Mouse (Mus musculus) CH12.LX (cell line): ENCODE results near the gene Olfml2a. TPM values are rescaled to one million over a fixed set of nuclear protein-coding genes. Genes with fewer than 3 reads are reported as not detected.

Experiments
- DNase-seq: peaks from one replicate; pipeline ENCODE4 v3.0.0-alpha.2; 2013; ENCODE audit errors: extremely low read depth
- H3K27ac ChIP-seq: 2 replicates; pipeline ENCODE4 v1.5.1; 2012; ENCODE audit warnings: low read depth, mild to moderate bottlenecking, control low read depth, moderate library complexity; ENCODE audit not compliant: insufficient read depth
- H3K27me3 ChIP-seq: replicated peaks from 2 replicates; pipeline ENCODE3; 2012; ENCODE audit warnings: inconsistent platforms
- H3K36me3 ChIP-seq, 2 experiments: replicated peaks in 1 of 2; 2 replicates each; pipeline versions ENCODE3 to v1.6.1; 2012; ENCODE audit warnings: inconsistent platforms in 1 of 2, low read length in 1 of 2, mild to moderate bottlenecking in 1 of 2, mixed read lengths in 1 of 2, moderate library complexity in 1 of 2; ENCODE audit not compliant: control insufficient read depth in 1 of 2, insufficient read depth in 1 of 2
- H3K4me1 ChIP-seq, 2 experiments: 2 replicates each; pipeline ENCODE4 v1.6.1; 2012; ENCODE audit warnings: inconsistent platforms in 1 of 2, moderate library complexity in 1 of 2; ENCODE audit not compliant: insufficient read depth in 2 of 2, control insufficient read depth in 1 of 2
- H3K4me2 ChIP-seq: 2 replicates; pipeline ENCODE4 v1.6.1; 2012; ENCODE audit warnings: low read depth, mild to moderate bottlenecking, control low read depth; ENCODE audit not compliant: poor library complexity, insufficient read depth, severe bottlenecking
- H3K4me3 ChIP-seq, 3 experiments: fragments of 150-350 bp in 1 of 3; sonication (generic) in 1 of 3; replicated peaks in 1 of 3; 2 replicates each; pipeline versions ENCODE3 to v1.5.1; 2011 to 2012; ENCODE audit warnings: low read depth in 2 of 3, low read length in 2 of 3, mild to moderate bottlenecking in 2 of 3, moderate library complexity in 2 of 3, control low read depth in 1 of 3, improper control_type of control experiment in 1 of 3, inconsistent platforms in 1 of 3, mixed read lengths in 1 of 3; ENCODE audit not compliant: poor library complexity in 1 of 3
- H3K79me2 ChIP-seq: replicated peaks from 2 replicates; pipeline ENCODE4 v1.6.1; 2012; ENCODE audit warnings: mild to moderate bottlenecking, moderate library complexity; ENCODE audit not compliant: control insufficient read depth, poor library complexity, insufficient read depth, severe bottlenecking; ENCODE audit errors: extremely low read depth
- H3K9ac ChIP-seq: 2 replicates; pipeline ENCODE4 v1.6.1; 2012; ENCODE audit warnings: low read depth, mild to moderate bottlenecking, control low read depth, moderate library complexity; ENCODE audit not compliant: insufficient read depth
- H3K9me3 ChIP-seq: replicated peaks from 2 replicates; pipeline ENCODE3; 2012; ENCODE audit warnings: low read length, inconsistent platforms, mixed read lengths
- CHD1 ChIP-seq: IDR thresholded peaks from 2 replicates; pipeline ENCODE4 v1.6.1; 2012; ENCODE audit warnings: low read depth, low read length, improper control_type of control experiment, inconsistent platforms
- CHD2 ChIP-seq: IDR thresholded peaks from 2 replicates; pipeline ENCODE4 v1.6.1; 2011; ENCODE audit warnings: low read length, improper control_type of control experiment
- CTCF ChIP-seq, 2 experiments: IDR thresholded peaks in 1 of 2; conservative IDR thresholded peaks in 1 of 2; 2 replicates each; pipeline ENCODE4 v1.5.1; 2011 to 2012; ENCODE audit warnings: low read depth in 2 of 2, low read length in 2 of 2, improper control_type of control experiment in 1 of 2, inconsistent platforms in 1 of 2, mild to moderate bottlenecking in 1 of 2, moderate library complexity in 1 of 2
- E2F4 ChIP-seq: IDR thresholded peaks from 2 replicates; pipeline ENCODE4 v1.6.1; 2011; ENCODE audit warnings: low read depth, low read length, improper control_type of control experiment; ENCODE audit not compliant: insufficient replicate concordance
- ELF1 ChIP-seq: IDR thresholded peaks from 2 replicates; pipeline ENCODE4 v1.6.1; 2014; ENCODE audit warnings: low read depth, mild to moderate bottlenecking, inconsistent platforms, low read length, improper control_type of control experiment
- EP300 ChIP-seq: IDR thresholded peaks from 2 replicates; pipeline ENCODE4 v1.6.1; 2011; ENCODE audit warnings: low read length, improper control_type of control experiment
- ETS1 ChIP-seq: conservative IDR thresholded peaks from 2 replicates; pipeline ENCODE4 v1.6.1; 2012; ENCODE audit warnings: low read depth, mild to moderate bottlenecking, inconsistent platforms, low read length, improper control_type of control experiment, moderate library complexity
- GABPA ChIP-seq: IDR thresholded peaks from 2 replicates; pipeline ENCODE4 v1.6.1; 2012; ENCODE audit warnings: low read depth, low read length, improper control_type of control experiment, inconsistent platforms; ENCODE audit not compliant: insufficient replicate concordance
- IRF4 ChIP-seq: IDR thresholded peaks from 2 replicates; pipeline ENCODE4 v1.6.1; 2014; ENCODE audit warnings: low read depth, mild to moderate bottlenecking, inconsistent platforms, low read length, improper control_type of control experiment
- JUN ChIP-seq: IDR thresholded peaks from 2 replicates; pipeline ENCODE4 v1.6.1; 2011; ENCODE audit warnings: low read depth, mild to moderate bottlenecking, low read length, improper control_type of control experiment, moderate library complexity; ENCODE audit not compliant: insufficient read depth
- JUND ChIP-seq: conservative IDR thresholded peaks from 2 replicates; pipeline ENCODE4 v1.6.1; 2011; ENCODE audit warnings: low read depth, low read length, improper control_type of control experiment
- KAT2A ChIP-seq: IDR thresholded peaks from 2 replicates; pipeline ENCODE4 v1.6.1; 2012; ENCODE audit warnings: low read length, improper control_type of control experiment, inconsistent platforms; ENCODE audit not compliant: insufficient replicate concordance
- MAFK ChIP-seq: IDR thresholded peaks from 2 replicates; pipeline ENCODE4 v1.6.1; 2011; ENCODE audit warnings: low read length, improper control_type of control experiment; ENCODE audit not compliant: insufficient replicate concordance
- MAX ChIP-seq: IDR thresholded peaks from 2 replicates; pipeline ENCODE4 v1.6.1; 2011; ENCODE audit warnings: low read length, improper control_type of control experiment
- MAZ ChIP-seq: IDR thresholded peaks from 2 replicates; pipeline ENCODE4 v1.6.1; 2012; ENCODE audit warnings: low read depth, mild to moderate bottlenecking, inconsistent platforms, low read length, improper control_type of control experiment, moderate library complexity
- MEF2A ChIP-seq: IDR thresholded peaks from 2 replicates; pipeline ENCODE4 v1.6.1; 2014; ENCODE audit warnings: low read depth, mild to moderate bottlenecking, inconsistent platforms, low read length, improper control_type of control experiment, borderline replicate concordance
- MXI1 ChIP-seq: IDR thresholded peaks from 2 replicates; pipeline ENCODE4 v1.6.1; 2011; ENCODE audit warnings: mild to moderate bottlenecking, low read depth, low read length, improper control_type of control experiment
- NELFE ChIP-seq: IDR thresholded peaks from 2 replicates; pipeline ENCODE4 v1.6.1; 2011; ENCODE audit warnings: low read depth, low read length, improper control_type of control experiment
- NRF1 ChIP-seq: IDR thresholded peaks from 2 replicates; pipeline ENCODE4 v1.6.1; 2014; ENCODE audit warnings: low read depth, mild to moderate bottlenecking, inconsistent platforms, low read length, improper control_type of control experiment, moderate library complexity
- PAX5 ChIP-seq: IDR thresholded peaks from 2 replicates; pipeline ENCODE4 v1.6.1; 2012; ENCODE audit warnings: low read length, inconsistent platforms, mixed read lengths
- POLR2A ChIP-seq: IDR thresholded peaks from 2 replicates; pipeline ENCODE4 v1.6.1; 2011; ENCODE audit warnings: low read depth, mild to moderate bottlenecking, improper control_type of control experiment, low read length
- POLR2AphosphoS2 ChIP-seq: IDR thresholded peaks from 2 replicates; pipeline ENCODE4 v1.6.1; 2011; ENCODE audit warnings: low read depth, low read length, improper control_type of control experiment
- RAD21 ChIP-seq: IDR thresholded peaks from 2 replicates; pipeline ENCODE4 v1.6.1; 2011; ENCODE audit warnings: low read depth, mild to moderate bottlenecking, low read length, improper control_type of control experiment, moderate library complexity
- RCOR1 ChIP-seq: conservative IDR thresholded peaks from 2 replicates; pipeline ENCODE4 v1.6.1; 2012; ENCODE audit warnings: low read depth, mild to moderate bottlenecking, inconsistent platforms, low read length, improper control_type of control experiment
- SIN3A ChIP-seq: IDR thresholded peaks from 2 replicates; pipeline ENCODE4 v1.6.1; 2012; ENCODE audit warnings: low read length, improper control_type of control experiment, inconsistent platforms
- SMC3 ChIP-seq: IDR thresholded peaks from 2 replicates; pipeline ENCODE4 v1.6.1; 2011; ENCODE audit warnings: low read depth, low read length, improper control_type of control experiment
- TCF12 ChIP-seq: IDR thresholded peaks from 2 replicates; pipeline ENCODE4 v1.6.1; 2014; ENCODE audit warnings: low read depth, mild to moderate bottlenecking, inconsistent platforms, low read length, improper control_type of control experiment
- UBTF ChIP-seq: IDR thresholded peaks from 2 replicates; pipeline ENCODE4 v1.6.1; 2012; ENCODE audit warnings: low read depth, mild to moderate bottlenecking, inconsistent platforms, low read length, improper control_type of control experiment, moderate library complexity
- USF2 ChIP-seq: conservative IDR thresholded peaks from 2 replicates; pipeline ENCODE4 v1.6.1; 2011; ENCODE audit warnings: low read depth, low read length, improper control_type of control experiment
- ZC3H11A ChIP-seq: IDR thresholded peaks from 2 replicates; pipeline ENCODE4 v1.6.1; 2012; ENCODE audit warnings: low read depth, mild to moderate bottlenecking, inconsistent platforms, low read length, improper control_type of control experiment
- ZKSCAN1 ChIP-seq: IDR thresholded peaks from 2 replicates; pipeline ENCODE4 v1.6.1; 2012; ENCODE audit warnings: low read depth, inconsistent platforms, low read length, improper control_type of control experiment, borderline replicate concordance
- ZNF384 ChIP-seq: IDR thresholded peaks from 2 replicates; pipeline ENCODE4 v1.6.1; 2012; ENCODE audit warnings: low read depth, low read length, improper control_type of control experiment, inconsistent platforms
- dilution Hi-C: fragments of 300-500 bp; cut with MboI; formaldehyde crosslinking; loops from 2 replicates; pipeline ENCODE4 v1.14.3; 2020; ENCODE audit warnings: low sequenced_read_pairs; ENCODE audit not compliant: extremely low pct_unique_long_range_greater_than_20kb, extremely low pct_ligation_motif_present
- in situ Hi-C: fragments of 300-500 bp; cut with MboI; formaldehyde crosslinking; loops from 3 replicates; pipeline ENCODE4 v1.14.3; 2019; ENCODE audit warnings: low sequenced_read_pairs, low pct_ligation_motif_present, low pct_unique_long_range_greater_than_20kb, mixed read lengths
- polyA plus RNA-seq: library from polyadenylated mRNA; unstranded; fragments of >175 nt; gene quantifications from 2 replicates; pipeline ENCODE4 v1.2.1, GENCODE M21; 2012; ENCODE audit warnings: low read depth; ENCODE audit not compliant: insufficient read length
- total RNA-seq, 2 experiments: library from RNA; depleted of rRNA; stranded (reverse); fragments of 300-350 nt in 1 of 2; fragments of >200 nt in 1 of 2; gene quantifications; 2 replicates each; pipeline ENCODE4 v1.2.3; 2012 to 2014

Gene Olfml2a
- total and polyA plus RNA-seq, 3 experiments, result 4.3 to 8.5 (median 5.5) TPM

- TF ChIP-seq GABPA (no peak), KAT2A (0 out of 2 replicates have a peak, but pooled peaks have one; percentile 1)
- Histone ChIP-seq H3K4me2 (peak overlapping the region; percentile 27; the same call in 1 of the 2 replicates), H3K79me2 (peaks cover 68% of the 10 kb centered on the region), H3K9ac (peak overlapping the region; percentile 99), H3K4me3 (peak overlapping the region; percentile 74 to 100 (median 90)), H3K9me3 (no peaks in the 10 kb centered on the region), H3K27me3 (no peaks in the 10 kb centered on the region), H3K27ac (peak overlapping the region; percentile 99), H3K4me1 (peaks cover 6 to 29% of the 10 kb centered on the region in 2 experiments), H3K36me3 (peaks cover 12 to 32% of the 10 kb centered on the region in 2 experiments)
- in situ Hi-C loops (no loop called here), dilution Hi-C loops (no loop called here)
- no peak for DNase-seq
These were observed 76.6 kb downstream of the Olfml2a start for GRCm38 (mm10) chr2:39008350-39008851.

DNA sequence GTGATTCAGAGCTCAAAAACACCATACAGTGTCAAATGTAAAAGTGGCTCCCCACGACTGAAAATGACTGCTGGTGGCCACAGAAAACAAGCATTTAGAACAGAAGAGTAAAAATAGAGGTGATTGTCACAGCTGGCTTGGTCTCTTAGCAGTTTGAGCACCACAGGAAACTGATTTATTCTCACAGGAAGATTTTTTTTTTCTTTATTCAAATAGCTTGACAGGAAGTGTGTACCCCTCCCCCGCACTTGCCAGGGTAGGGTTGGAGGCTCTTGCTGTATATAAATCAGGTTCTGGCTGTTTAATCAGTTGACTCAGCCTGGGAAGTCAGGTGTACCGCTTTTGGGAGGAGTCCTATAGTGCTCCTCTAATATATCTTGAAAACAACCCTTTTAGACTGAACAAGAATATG, 77.2 kb downstream of the Olfml2a start:
- DNase-seq, result peak; percentile 94
- H3K4me1 ChIP-seq, result peaks cover 6 to 35% of the 10 kb centered on the region in 2 experiments
- H3K27ac ChIP-seq, result peak overlapping the region; percentile 99
- H3K4me2 ChIP-seq, result peak overlapping the region; percentile 94
- peaks cover 12 to 32% of the 10 kb centered on the region in 2 experiments for H3K36me3 ChIP-seq
- dilution Hi-C loops (no loop called here), in situ Hi-C loops (no loop called here)
- H3K9me3 ChIP-seq, result no peaks in the 10 kb centered on the region
- peaks cover 68% of the 10 kb centered on the region for H3K79me2 ChIP-seq
- H3K9ac ChIP-seq, result peak overlapping the region; percentile 99
- H3K4me3 ChIP-seq, result peak overlapping the region; percentile 74 to 100 (median 90)
- H3K27me3 ChIP-seq, result no peaks in the 10 kb centered on the region
- TF ChIP-seq MAZ, result peak; percentile 80
- peak; percentile 89 for TF ChIP-seq SIN3A
- no peak for TF ChIP-seq CTCF (conservative IDR thresholded peaks at IDR 0.05 in 1 of 2, IDR thresholded peaks at IDR 0.05 in 1 of 2; ENCODE audit: low read depth in 2 of 2, low read length in 2 of 2)
- TF ChIP-seq RCOR1, result no peak; the same call in 1 of the 2 replicates
- peak; percentile 66 for TF ChIP-seq EP300
- TF ChIP-seq E2F4, result no peak
- TF ChIP-seq ZC3H11A, result no peak
- no peak for TF ChIP-seq RAD21
- TF ChIP-seq MAX, result no peak; the same call in 1 of the 2 replicates
- no peak for TF ChIP-seq UBTF
- peak; percentile 86 for TF ChIP-seq CHD2
- TF ChIP-seq SMC3, result no peak
- TF ChIP-seq NRF1, result peak; percentile 32; the same call in 1 of the 2 replicates
- TF ChIP-seq IRF4, result peak; percentile 59; the same call in 1 of the 2 replicates
- peak; percentile 84 for TF ChIP-seq MEF2A
- TF ChIP-seq USF2, result no peak
- peak; percentile 54 for TF ChIP-seq MXI1
- TF ChIP-seq ZNF384, result peak; percentile 98
- no peak for TF ChIP-seq PAX5
- peak; percentile 37 for TF ChIP-seq CHD1
- peak; percentile 34; the same call in 1 of the 2 replicates for TF ChIP-seq JUN
- TF ChIP-seq ELF1, result peak; percentile 79
- TF ChIP-seq JUND, result no peak; the same call in 1 of the 2 replicates
- TF ChIP-seq ZKSCAN1, result no peak
- TF ChIP-seq KAT2A, result 0 out of 2 replicates have a peak, but pooled peaks have one; percentile 59
- TF ChIP-seq MAFK, result no peak; the same call in 1 of the 2 replicates
- peak; percentile 73 for TF ChIP-seq NELFE
- TF ChIP-seq POLR2A, result peak; percentile 71
- TF ChIP-seq TCF12, result peak; percentile 77
- no peak for TF ChIP-seq GABPA
- TF ChIP-seq ETS1, result peak; percentile 81
- TF ChIP-seq POLR2AphosphoS2, result peak; percentile 92; the same call in 1 of the 2 replicates
